In genomic region chr13:48651132-48652065, GRCm38 (mm10) we compare ENCODE assay signal across 29 mouse cellular contexts. TPM values are rescaled to one million over a fixed set of nuclear protein-coding genes. Genes with fewer than 3 reads are reported as not detected.
DNase-seq lines count a peak whose midpoint lies in the region; ATAC-seq and TF ChIP-seq lines count a peak whose summit lies in the region.
"Had no signal": no experiment of that assay in that cellular context is flagged by ENCODE, and none has a peak within 500 bp of the region (broad histone marks: within the 10 kb centered on the region; RNA-seq: fewer than 3 reads in every experiment).

No protein-coding gene starts in this region.

- no peak overlapping the region for H3K4me3 ChIP-seq in liver, embryonic 14.5 days (ENCODE audit: insufficient read depth in 1 of 2, low read depth in 2 of 2, low read length in 2 of 2)
- no peak overlapping the region for H3K4me3 ChIP-seq in myocyte
- no peak overlapping the region for H3K4me3 ChIP-seq in forebrain, embryonic 13.5 days
- H3K4me3 ChIP-seq: heart, embryonic 12.5 days; hindbrain, embryonic 10.5 days; layer of hippocampus, adult 2 months; limb, embryonic 13.5 days; neural tube, embryonic 15.5 days had no signal

- peak; percentile 59 for TF ChIP-seq EP300 in liver, embryonic 14.5 days (IDR thresholded peaks at IDR 0.05; ENCODE audit: low read depth)

- no peak overlapping the region for H3K4me2 ChIP-seq in liver, embryonic 14.5 days (ENCODE audit: low read depth)
- H3K4me2 ChIP-seq in myocyte (ENCODE audit: low read depth) = no peak overlapping the region
- H3K4me2 ChIP-seq in forebrain, embryonic 13.5 days = no peak overlapping the region
- H3K4me2 ChIP-seq: heart, embryonic 12.5 days; limb, embryonic 13.5 days; lung, embryonic 14.5 days; neural tube, embryonic 15.5 days had no signal

- TF ChIP-seq POLR2A in myocyte (IDR thresholded peaks at IDR 0.05; ENCODE audit: insufficient read length, low read depth) = no peak

- peak; percentile 90 for ATAC-seq in liver, embryonic 14.5 days (ENCODE audit: insufficient read depth)
- no peak for ATAC-seq in forebrain, embryonic 13.5 days
- ATAC-seq: intestine, postnatal 0 days had no signal

- peaks cover 12% of the 10 kb centered on the region for H3K27me3 ChIP-seq in liver, embryonic 14.5 days (ENCODE audit: control insufficient read depth, insufficient read depth, low read length)
- peaks cover 5% of the 10 kb centered on the region for H3K27me3 ChIP-seq in myocyte (ENCODE audit: control insufficient read depth, insufficient read depth, insufficient read length)
- H3K27me3 ChIP-seq in forebrain, embryonic 13.5 days = peaks cover 46% of the 10 kb centered on the region

- no peak for TF ChIP-seq CTCF in liver, embryonic 14.5 days (IDR thresholded peaks at IDR 0.05; ENCODE audit: low read depth)

- no peak overlapping the region for H3K9ac ChIP-seq in liver, embryonic 14.5 days (replicated peaks)
- no peak overlapping the region for H3K9ac ChIP-seq in forebrain, embryonic 13.5 days
- H3K9ac ChIP-seq: heart, embryonic 12.5 days; limb, embryonic 13.5 days; lung, embryonic 14.5 days; neural tube, embryonic 15.5 days had no signal

- H3K9me3 ChIP-seq in liver, embryonic 14.5 days (ENCODE audit: control insufficient read depth, low read length) = no peaks in the 10 kb centered on the region; the same call in 1 of the 2 replicates
- no peaks in the 10 kb centered on the region for H3K9me3 ChIP-seq in forebrain, embryonic 13.5 days (replicated peaks)
- H3K9me3 ChIP-seq: G1E; heart, embryonic 12.5 days; hindbrain, embryonic 10.5 days; limb, embryonic 13.5 days; neural tube, embryonic 15.5 days had no signal

- WGBS in liver, embryonic 14.5 days (ENCODE audit: insufficient replicate concordance) = 19% methylated on average over 6 of the region's 6 CpGs
- 55% methylated on average over 6 of the region's 6 CpGs for WGBS in forebrain, embryonic 13.5 days

- DNase-seq in spleen, adult 12 weeks (ENCODE audit: low spot score) = peak; percentile 30
- no peak for DNase-seq in spleen, postnatal 10 days (ENCODE audit: low spot score in 2 of 2)
- peak; percentile 63 for DNase-seq in c-Kit-positive CD71-positive TER-119-positive erythroid progenitor cells, embryonic 14.5 days (ENCODE audit: low spot score)
- DNase-seq in liver, embryonic 14.5 days (ENCODE audit: low read depth in 3 of 3, low spot score in 3 of 3) = peak; percentile 45 to 58 (median 56)
- no peak for DNase-seq in adrenal gland, postnatal 10 days
- no peak for DNase-seq in yolk sac, embryonic 10.5 days (ENCODE audit: low spot score)
- DNase-seq: adrenal gland, postnatal 25 days; cerebellum, adult 11-12 months; gastrocnemius, postnatal 10 days; heart, postnatal 10 days; kidney, postnatal 25 days; right cerebral cortex, adult 18-20 months; thymus, postnatal 36 days had no signal

- no peak overlapping the region for H3K27ac ChIP-seq in liver, embryonic 14.5 days
- H3K27ac ChIP-seq in forebrain, embryonic 13.5 days = no peak overlapping the region
- H3K27ac ChIP-seq: hindbrain, embryonic 10.5 days; layer of hippocampus, adult 2 months; limb, embryonic 13.5 days; neural tube, embryonic 15.5 days had no signal

- H3K4me1 ChIP-seq in liver, embryonic 14.5 days (replicated peaks; ENCODE audit: control insufficient read depth in 2 of 2, insufficient read depth in 2 of 2, low read length in 1 of 2) = 0 out of 4 replicates have a peak, but pooled peaks cover 0 to 5% of the 10 kb centered on the region in 2 experiments
- 0 out of 2 replicates have a peak, but pooled peaks cover 3% of the 10 kb centered on the region for H3K4me1 ChIP-seq in forebrain, embryonic 13.5 days

- no peaks in the 10 kb centered on the region for H3K79me2 ChIP-seq in myocyte (ENCODE audit: control insufficient read depth, insufficient read depth)

- no peak overlapping the region for H3ac ChIP-seq in myocyte (ENCODE audit: control insufficient read depth, insufficient read length)

- no peaks in the 10 kb centered on the region for H3K36me3 ChIP-seq in liver, embryonic 14.5 days (replicated peaks; ENCODE audit: control insufficient read depth, insufficient read depth, low read depth)
- H3K36me3 ChIP-seq in myocyte (ENCODE audit: control insufficient read depth, insufficient read depth) = no peaks in the 10 kb centered on the region
- no peaks in the 10 kb centered on the region for H3K36me3 ChIP-seq in forebrain, embryonic 13.5 days (ENCODE audit: poor library complexity, severe bottlenecking)
- H3K36me3 ChIP-seq: G1E; heart, embryonic 12.5 days; hindbrain, embryonic 10.5 days; limb, embryonic 13.5 days; neural tube, embryonic 15.5 days had no signal

TF ChIP-seq in myocyte, 11 proteins besides CTCF, POLR2A, EP300 and RAD21:
- peak in 2 of 3 experiments; percentile 33 to 41 for TF ChIP-seq MYOD1 (IDR thresholded peaks at IDR 0.05; ENCODE audit: control insufficient read depth in 1 of 3, insufficient read length in 2 of 3, low read depth in 2 of 3)
- no peak for TF ChIP-seq POLR2AphosphoS2 (IDR thresholded peaks at IDR 0.05; ENCODE audit: insufficient read length, low read depth)
TF ChIP-seq in myocyte: peak in this region for 1.

RNA-seq across cellular contexts. Expression of gene Barx1, which starts 11.4 kb away (rescaled TPM):
- polyA plus RNA-seq in liver, embryonic 14.5 days (2012; rRNA removed) = 0.49 and 0.64 TPM in 2 replicates
- polyA plus RNA-seq in liver, embryonic 14.5 days (2014; fragmentation: Nextera tagmentation; extraction: Ambion mirVana) = 0.11 and 0.25 TPM in 2 replicates
- not detected for polyA plus RNA-seq in myocyte (2012; fragmentation: generic; extraction: Trizol)
- under 1 TPM in 1 of 2 experiments, not detected in 1; 0.27 TPM for total RNA-seq in adrenal gland, postnatal 10 days (2021)
- polyA plus RNA-seq in forebrain, embryonic 13.5 days (2015; fragmentation: Nextera tagmentation; extraction: Ambion mirVana) = not detected in 2 replicates
- total RNA-seq: adrenal gland, postnatal 25 days; CH12.LX; G1E; gastrocnemius, postnatal 10 days; granulocyte monocyte progenitor cell, adult 5-6 weeks; heart, postnatal 10 days; layer of hippocampus, adult 2 months; left cerebral cortex, postnatal 14 days; midbrain, postnatal 0 days had no signal
- polyA plus RNA-seq: frontal cortex, adult 2 months; G1E; kidney, embryonic 14.5 days; midbrain, postnatal 0 days had no signal

RNA-seq across cellular contexts. Expression of gene Ptpdc1, which starts 25.9 kb away (rescaled TPM):
- 0.21 and 0.33 TPM in 2 replicates for polyA plus RNA-seq in liver, embryonic 14.5 days (2012; rRNA removed)
- 0.27 and 0.40 TPM in 2 replicates for polyA plus RNA-seq in liver, embryonic 14.5 days (2014; fragmentation: Nextera tagmentation; extraction: Ambion mirVana)
- polyA plus RNA-seq in myocyte (2012; fragmentation: generic; extraction: Trizol) = 4.4 TPM
- total RNA-seq in adrenal gland, postnatal 10 days (2021) = 10 to 100 TPM in 1 of 2 experiments, 1 to 10 TPM in 1; 7.5 to 11.8 TPM
- 13.0 and 13.4 TPM in 2 replicates for polyA plus RNA-seq in forebrain, embryonic 13.5 days (2015; fragmentation: Nextera tagmentation; extraction: Ambion mirVana)
- total RNA-seq: CH12.LX had no signal
- polyA plus RNA-seq: G1E had no signal

Comparison
In these comparisons a context has a peak if more than half of its experiments do, and no peak if none do; other contexts are left out.
1. DNase-seq: peak in spleen, adult 12 weeks (single experiment), c-Kit-positive CD71-positive TER-119-positive erythroid progenitor cells, embryonic 14.5 days (single experiment) and liver, embryonic 14.5 days (3 of 3); none in spleen, postnatal 10 days (0 of 2), adrenal gland, postnatal 10 days (single experiment) and yolk sac, embryonic 10.5 days (single experiment).